7 mouse cellular contexts compared by ENCODE assay signal in the genomic region with DNA sequence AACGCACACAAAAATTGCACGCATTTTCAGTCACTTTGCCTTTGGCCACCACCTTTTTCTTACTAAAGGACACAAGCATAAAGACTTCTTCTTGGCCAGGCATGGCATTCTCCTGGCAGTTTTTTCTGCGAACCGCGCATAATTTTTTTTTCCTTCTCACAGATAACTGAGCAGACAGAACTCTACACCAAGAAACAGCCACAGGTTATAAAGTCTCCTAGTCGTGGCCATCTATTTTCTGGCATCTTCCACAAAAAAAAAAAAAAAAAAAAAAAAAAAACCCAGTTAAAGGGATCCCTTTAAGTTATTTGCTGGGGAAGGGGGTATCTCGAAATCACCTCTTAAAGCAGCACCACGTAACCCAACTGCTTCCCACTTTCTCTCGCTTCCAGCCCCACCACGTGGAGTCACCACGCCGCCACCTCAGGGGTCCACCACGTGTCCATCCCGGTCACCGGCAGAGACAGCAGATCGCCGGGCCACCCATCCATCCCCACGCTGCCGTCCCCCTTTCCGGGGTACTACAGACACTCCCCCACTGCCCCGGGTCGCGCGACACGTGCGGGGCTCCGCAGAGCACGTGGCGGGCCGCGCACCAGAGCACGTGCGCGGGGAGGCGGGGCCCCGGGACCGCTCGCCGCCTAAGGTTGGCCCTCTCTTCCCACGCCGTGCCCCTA. TPM values are rescaled to one million over a fixed set of nuclear protein-coding genes. Genes with fewer than 3 reads are reported as not detected.
DNase-seq lines count a peak whose midpoint lies in the region; ATAC-seq and TF ChIP-seq lines count a peak whose summit lies in the region.

No protein-coding gene starts in this region.

- no peaks in the 10 kb centered on the region for H3K9me3 ChIP-seq in lung, embryonic 16.5 days (ENCODE audit: control insufficient read depth, low read length)
- H3K9me3 ChIP-seq in forebrain, embryonic 11.5 days (ENCODE audit: control insufficient read depth, low read length): no peaks in the 10 kb centered on the region
- no peaks in the 10 kb centered on the region for H3K9me3 ChIP-seq in limb, embryonic 11.5 days (ENCODE audit: control insufficient read depth, low read length)

- H3K27ac ChIP-seq in lung, embryonic 16.5 days (ENCODE audit: low read length): peak overlapping the region; percentile 100
- peak overlapping the region; percentile 98 for H3K27ac ChIP-seq in forebrain, embryonic 11.5 days (ENCODE audit: low read depth, low read length)
- peak overlapping the region; percentile 97 for H3K27ac ChIP-seq in limb, embryonic 11.5 days (replicated peaks; ENCODE audit: low read depth, low read length)
- peak overlapping the region; percentile 95; the same call in 1 of the 2 replicates for H3K27ac ChIP-seq in olfactory bulb, adult 2 months (ENCODE audit: insufficient read depth, low read depth, low read length)

- H3K4me3 ChIP-seq in lung, embryonic 16.5 days (ENCODE audit: low read length): peak overlapping the region; percentile 94
- peak overlapping the region; percentile 91 for H3K4me3 ChIP-seq in forebrain, embryonic 11.5 days (ENCODE audit: low read depth, low read length)
- H3K4me3 ChIP-seq in limb, embryonic 11.5 days (ENCODE audit: low read depth, low read length): peak overlapping the region; percentile 91
- peak overlapping the region; percentile 85 for H3K4me3 ChIP-seq in olfactory bulb, adult 2 months (ENCODE audit: insufficient read depth, low read depth, low read length)

- under 1% methylated on average over 37 of the region's 41 CpGs for WGBS in lung, embryonic 16.5 days
- WGBS in forebrain, embryonic 11.5 days: under 1% methylated on average over 41 of the region's 41 CpGs
- whole genome bisulfite sequencing in limb, embryonic 11.5 days: under 1% methylated on average over 41 of the region's 41 CpGs
- 1% methylated on average over 41 of the region's 41 CpGs for WGBS in olfactory bulb, adult 2 months

- H3K4me1 ChIP-seq in lung, embryonic 16.5 days (replicated peaks; ENCODE audit: control insufficient read depth, insufficient read depth, low read length): peaks cover 18% of the 10 kb centered on the region
- H3K4me1 ChIP-seq in forebrain, embryonic 11.5 days (replicated peaks; ENCODE audit: control insufficient read depth, insufficient read depth, low read length): no peaks in the 10 kb centered on the region; the same call in 1 of the 2 replicates
- peaks cover 5% of the 10 kb centered on the region; the same call in 1 of the 2 replicates for H3K4me1 ChIP-seq in limb, embryonic 11.5 days (ENCODE audit: control insufficient read depth, insufficient read depth, low read length)
- H3K4me1 ChIP-seq in olfactory bulb, adult 2 months (ENCODE audit: control insufficient read depth, insufficient read depth, low read length): peaks cover 7% of the 10 kb centered on the region

- no peak; the same call in 1 of the 2 replicates for ATAC-seq in lung, embryonic 16.5 days (ENCODE audit: low read depth)
- ATAC-seq in forebrain, embryonic 11.5 days (replicated peaks; ENCODE audit: low FRiP score): no peak
- no peak for ATAC-seq in limb, embryonic 11.5 days (ENCODE audit: insufficient number of reproducible peaks, low FRiP score, low TSS enrichment, low read depth)

- no peak for TF ChIP-seq POLR2A in olfactory bulb, adult 2 months (IDR thresholded peaks at IDR 0.05; ENCODE audit: insufficient read depth, low read depth, low read length)

- no peak for DNase-seq in lung, postnatal 36 days
- DNase-seq in forebrain, embryonic 11.5 days (ENCODE audit: low spot score): no peak
- no peak for DNase-seq in limb, embryonic 11.5 days (ENCODE audit: low spot score)
- no peak for DNase-seq in right cerebral cortex, postnatal 14 days
- no peak for DNase-seq in Muller cell, postnatal 12 days (ENCODE audit: inconsistent ontology term)

- peak overlapping the region; percentile 82 for H3K4me2 ChIP-seq in lung, embryonic 16.5 days (ENCODE audit: low read depth, low read length)
- H3K4me2 ChIP-seq in forebrain, embryonic 11.5 days (ENCODE audit: low read depth, low read length, severe bottlenecking): peak overlapping the region; percentile 80
- H3K4me2 ChIP-seq in limb, embryonic 11.5 days (ENCODE audit: low read depth, severe bottlenecking): peak overlapping the region; percentile 51

- peak overlapping the region; percentile 98 for H3K9ac ChIP-seq in lung, embryonic 16.5 days (ENCODE audit: low read length)
- H3K9ac ChIP-seq in forebrain, embryonic 11.5 days (ENCODE audit: low read length): peak overlapping the region; percentile 92
- peak overlapping the region; percentile 95 for H3K9ac ChIP-seq in limb, embryonic 11.5 days (ENCODE audit: low read length)

- TF ChIP-seq CTCF in olfactory bulb, adult 2 months (IDR thresholded peaks at IDR 0.05; ENCODE audit: insufficient read depth, low read depth, low read length): no peak

- H3K36me3 ChIP-seq in lung, embryonic 16.5 days (ENCODE audit: control insufficient read depth, insufficient read depth, low read length): peaks cover 30% of the 10 kb centered on the region
- H3K36me3 ChIP-seq in forebrain, embryonic 11.5 days (ENCODE audit: control insufficient read depth, insufficient read depth, low read length): peaks cover 24% of the 10 kb centered on the region
- peaks cover 25% of the 10 kb centered on the region for H3K36me3 ChIP-seq in limb, embryonic 11.5 days (ENCODE audit: control insufficient read depth, insufficient read depth, low read length)

- H3K27me3 ChIP-seq in lung, embryonic 16.5 days (ENCODE audit: control insufficient read depth, insufficient read depth, low read depth, low read length): no peaks in the 10 kb centered on the region
- no peaks in the 10 kb centered on the region for H3K27me3 ChIP-seq in forebrain, embryonic 11.5 days (ENCODE audit: control insufficient read depth, insufficient read depth, low read length)
- H3K27me3 ChIP-seq in limb, embryonic 11.5 days (ENCODE audit: control insufficient read depth, insufficient read depth, low read length): no peaks in the 10 kb centered on the region

RNA-seq across cellular contexts. Expression of gene Ncl, which starts 0.8 kb away (rescaled TPM):
- polyA plus RNA-seq in lung, embryonic 16.5 days (2015; fragmentation: Nextera tagmentation; extraction: Ambion mirVana): 315 and 344 TPM in 2 replicates
- 410 and 411 TPM in 2 replicates for polyA plus RNA-seq in forebrain, embryonic 11.5 days (2014; fragmentation: Nextera tagmentation; extraction: Ambion mirVana)
- polyA plus RNA-seq in limb, embryonic 11.5 days (2014; fragmentation: Nextera tagmentation; extraction: Ambion mirVana): 483 and 544 TPM in 2 replicates
- 269 and 776 TPM in 2 replicates for polyA plus RNA-seq in olfactory bulb, adult 2 months (2012; ENCODE audit: insufficient read depth, insufficient read length, low replicate concordance, missing spikeins)

RNA-seq across cellular contexts. Expression of gene B3gnt7, which starts 55.7 kb away (rescaled TPM):
- 4.5 and 4.7 TPM in 2 replicates for polyA plus RNA-seq in lung, embryonic 16.5 days (2015; fragmentation: Nextera tagmentation; extraction: Ambion mirVana)
- polyA plus RNA-seq in forebrain, embryonic 11.5 days (2014; fragmentation: Nextera tagmentation; extraction: Ambion mirVana): 3.7 and 3.9 TPM in 2 replicates
- polyA plus RNA-seq in limb, embryonic 11.5 days (2014; fragmentation: Nextera tagmentation; extraction: Ambion mirVana): 5.3 and 5.6 TPM in 2 replicates
- polyA plus RNA-seq in olfactory bulb, adult 2 months (2012; ENCODE audit: insufficient read depth, insufficient read length, low replicate concordance, missing spikeins): not detected in 2 replicates
